Mouse (Mus musculus): ENCODE data around the gene Pih1d1. TPM values are rescaled to one million over a fixed set of nuclear protein-coding genes. Genes with fewer than 3 reads are reported as not detected.

Gene Pih1d1
- total and polyA plus RNA-seq, 3 experiments, result 33.8 to 48.1 (median 36.7) TPM

- H3K27ac ChIP-seq, result no peak overlapping the region
- no peak overlapping the region for H3K9ac ChIP-seq (ENCODE audit: low read depth, low read length)
- peaks cover 5% of the 10 kb centered on the region; the same call in 1 of the 2 replicates for H3K27me3 ChIP-seq (ENCODE audit: control insufficient read depth, insufficient read depth, low read length)
- 23% methylated on average over 8 of the region's 8 CpGs for WGBS
- intact Hi-C loops (cut with DNase I), result no loop called here
- no peak for TF ChIP-seq CTCF (IDR thresholded peaks at IDR 0.05)
- TF ChIP-seq EP300 (IDR thresholded peaks at IDR 0.05; ENCODE audit: insufficient read depth, low read depth, low read length), result no peak
- TF ChIP-seq POLR2A (IDR thresholded peaks at IDR 0.05; ENCODE audit: insufficient read depth, low read depth, low read length), result no peak
- no peaks in the 10 kb centered on the region for H3K79me2 ChIP-seq (replicated peaks; ENCODE audit: control insufficient read depth, insufficient read depth, low read length)
- DNase-seq, result no peak
- H3K4me3 ChIP-seq, result no peak overlapping the region
- H3K4me1 ChIP-seq (ENCODE audit: control insufficient read depth, insufficient read depth, low read length), result no peaks in the 10 kb centered on the region; the same call in 1 of the 2 replicates
- no peaks in the 10 kb centered on the region for H3K36me3 ChIP-seq (ENCODE audit: control insufficient read depth, insufficient read depth, low read length)
Measured at GRCm38 (mm10) chr7:45191803-45192363, 37.8 kb downstream of the Pih1d1 start.

GRCm38 (mm10) chr7:45192585-45193310 is 38.6 kb downstream of the Pih1d1 start:
- no peaks in the 10 kb centered on the region; the same call in 1 of the 2 replicates for H3K4me1 ChIP-seq (ENCODE audit: control insufficient read depth, insufficient read depth, low read length)
- no peak for DNase-seq
- intact Hi-C loops (cut with DNase I), result no loop called here
- no peak overlapping the region for H3K9ac ChIP-seq (ENCODE audit: low read depth, low read length)
- no peak overlapping the region for H3K4me3 ChIP-seq
- no peaks in the 10 kb centered on the region for H3K79me2 ChIP-seq (replicated peaks; ENCODE audit: control insufficient read depth, insufficient read depth, low read length)
- WGBS, result 80% methylated on average over 7 of the region's 7 CpGs
- TF ChIP-seq EP300 (IDR thresholded peaks at IDR 0.05; ENCODE audit: insufficient read depth, low read depth, low read length), result no peak
- no peak for TF ChIP-seq POLR2A (IDR thresholded peaks at IDR 0.05; ENCODE audit: insufficient read depth, low read depth, low read length)
- no peak for TF ChIP-seq CTCF (IDR thresholded peaks at IDR 0.05)
- 0 out of 2 replicates have a peak, but pooled peaks cover 3% of the 10 kb centered on the region for H3K27me3 ChIP-seq (ENCODE audit: control insufficient read depth, insufficient read depth, low read length)
- H3K27ac ChIP-seq, result no peak overlapping the region
- H3K36me3 ChIP-seq (ENCODE audit: control insufficient read depth, insufficient read depth, low read length), result no peaks in the 10 kb centered on the region

- no peak for DNase-seq
- no peak overlapping the region for H3K4me3 ChIP-seq
- intact Hi-C loops (cut with DNase I), result no loop called here
- H3K36me3 ChIP-seq (ENCODE audit: control insufficient read depth, insufficient read depth, low read length), result no peaks in the 10 kb centered on the region
- H3K9ac ChIP-seq (ENCODE audit: low read depth, low read length), result no peak overlapping the region
- 66% methylated on average over 5 of the region's 5 CpGs for WGBS
- no peak for TF ChIP-seq POLR2A (IDR thresholded peaks at IDR 0.05; ENCODE audit: insufficient read depth, low read depth, low read length)
- TF ChIP-seq EP300 (IDR thresholded peaks at IDR 0.05; ENCODE audit: insufficient read depth, low read depth, low read length), result no peak
- no peak for TF ChIP-seq CTCF (IDR thresholded peaks at IDR 0.05)
- H3K27ac ChIP-seq, result no peak overlapping the region
- 0 out of 2 replicates have a peak, but pooled peaks cover 3% of the 10 kb centered on the region for H3K27me3 ChIP-seq (ENCODE audit: control insufficient read depth, insufficient read depth, low read length)
- H3K79me2 ChIP-seq (replicated peaks; ENCODE audit: control insufficient read depth, insufficient read depth, low read length), result no peaks in the 10 kb centered on the region
- H3K4me1 ChIP-seq (ENCODE audit: control insufficient read depth, insufficient read depth, low read length), result no peaks in the 10 kb centered on the region; the same call in 1 of the 2 replicates
Measured at GRCm38 (mm10) chr7:45193406-45193805, 39.3 kb downstream of the Pih1d1 start.

DNA sequence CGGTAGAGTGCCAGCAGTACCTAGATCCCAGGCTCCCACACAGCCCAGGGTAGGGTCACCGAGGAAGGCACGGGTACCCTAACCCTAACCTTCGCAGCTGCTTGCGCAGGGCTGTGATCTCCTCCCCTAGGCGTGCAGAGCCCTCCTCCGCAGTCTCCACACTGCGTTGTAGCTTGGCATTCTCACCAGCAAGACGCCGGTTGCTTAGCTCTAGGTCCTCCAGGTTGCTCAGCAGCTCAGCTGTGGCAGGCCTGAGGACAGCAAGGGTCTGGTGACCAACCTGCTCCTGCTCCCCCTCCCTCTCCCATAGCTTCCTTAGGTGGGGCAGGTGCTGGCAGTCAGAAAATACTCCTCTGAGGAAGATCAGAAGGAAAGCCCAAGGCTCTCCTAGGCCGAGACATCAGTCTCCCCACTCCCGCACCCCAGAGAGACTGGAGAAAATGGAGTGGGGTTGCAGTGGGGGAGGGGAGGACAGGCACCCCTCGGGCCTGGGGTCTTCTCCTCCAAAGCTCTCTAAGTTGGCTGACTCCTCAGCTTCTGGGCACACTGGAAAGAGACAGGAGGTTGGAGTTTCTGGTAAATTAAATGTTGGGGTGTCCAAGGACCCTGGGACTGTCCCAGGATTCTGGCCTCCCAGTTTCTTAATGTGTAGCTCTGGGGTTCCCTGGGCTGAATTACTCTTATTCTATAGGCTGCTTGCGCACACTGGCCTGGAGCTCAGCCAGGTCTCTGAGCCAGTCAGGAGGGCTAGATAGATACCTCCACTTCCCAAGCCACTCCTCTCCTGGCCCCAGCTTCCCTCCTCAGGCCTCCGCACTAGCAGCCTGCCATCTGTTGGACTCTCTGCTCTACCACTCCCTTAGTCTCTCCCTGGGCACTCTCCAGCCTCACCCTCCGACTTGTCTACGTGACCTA is 40.0 kb downstream of the Pih1d1 start:
- Histone ChIP-seq H3K27me3 (ENCODE audit: control insufficient read depth, insufficient read depth, low read length) (no peaks in the 10 kb centered on the region), H3K4me1 (ENCODE audit: control insufficient read depth, insufficient read depth, low read length) (no peaks in the 10 kb centered on the region; the same call in 1 of the 2 replicates), H3K4me3 (no peak overlapping the region), H3K36me3 (ENCODE audit: control insufficient read depth, insufficient read depth, low read length) (no peaks in the 10 kb centered on the region), H3K79me2 (replicated peaks; ENCODE audit: control insufficient read depth, insufficient read depth, low read length) (no peaks in the 10 kb centered on the region), H3K9ac (ENCODE audit: low read depth, low read length) (no peak overlapping the region), H3K27ac (no peak overlapping the region)
- intact Hi-C loops (cut with DNase I), result no loop called here
- no peak for DNase-seq
- WGBS, result 73% methylated on average over 17 of the region's 17 CpGs
- no peak for TF ChIP-seq CTCF (IDR thresholded peaks at IDR 0.05)

DNA sequence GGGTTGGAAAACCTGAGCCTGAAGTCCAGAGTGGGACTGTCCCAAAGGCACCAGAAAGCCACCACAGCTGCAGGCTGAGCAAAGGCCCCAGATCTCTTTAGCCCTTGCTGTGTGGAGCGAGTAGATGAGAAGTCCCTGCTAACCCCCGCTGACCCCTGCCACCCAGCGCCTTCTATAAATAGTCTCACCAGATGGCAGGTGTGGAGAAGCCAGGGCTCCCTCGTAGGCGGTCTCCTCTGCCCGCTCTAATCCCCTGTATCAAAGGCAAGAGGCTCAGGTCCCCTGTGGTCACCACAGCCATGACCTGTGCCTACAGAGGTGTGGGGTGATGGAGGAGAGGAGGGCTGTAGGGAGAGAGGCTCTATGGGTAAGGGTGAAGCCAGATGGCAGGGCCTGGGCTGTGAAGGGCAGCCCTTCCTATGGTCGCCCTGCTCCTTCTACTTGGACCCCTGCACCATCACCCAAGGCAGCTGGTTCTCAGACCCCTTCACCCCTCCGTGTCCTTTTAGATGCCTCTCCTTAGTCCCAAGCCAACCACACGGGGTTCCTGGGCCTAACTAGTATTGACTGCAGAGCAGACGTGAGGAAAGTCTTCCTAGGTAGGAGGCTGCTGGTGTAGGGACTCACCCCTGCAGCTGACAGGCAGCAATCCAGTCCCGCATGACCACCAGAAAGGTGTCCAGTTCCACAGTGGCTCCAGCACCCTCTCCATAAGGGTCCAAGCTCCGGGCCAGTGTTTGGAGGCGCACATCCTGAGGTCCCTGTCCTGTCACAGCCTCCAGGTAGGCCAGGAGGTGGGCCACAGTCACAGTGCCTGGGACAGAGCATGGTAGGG is 41.5 kb downstream of the Pih1d1 start:
- H3K36me3 ChIP-seq (ENCODE audit: control insufficient read depth, insufficient read depth, low read length), result no peaks in the 10 kb centered on the region
- no peak for DNase-seq
- 64% methylated on average over 13 of the region's 13 CpGs for WGBS
- no peaks in the 10 kb centered on the region for H3K79me2 ChIP-seq (replicated peaks; ENCODE audit: control insufficient read depth, insufficient read depth, low read length)
- H3K27ac ChIP-seq, result no peak overlapping the region
- no peaks in the 10 kb centered on the region for H3K27me3 ChIP-seq (ENCODE audit: control insufficient read depth, insufficient read depth, low read length)
- no peak overlapping the region for H3K4me3 ChIP-seq
- no peak for TF ChIP-seq POLR2A (IDR thresholded peaks at IDR 0.05; ENCODE audit: insufficient read depth, low read depth, low read length)
- no peak for TF ChIP-seq CTCF (IDR thresholded peaks at IDR 0.05)
- no peak for TF ChIP-seq EP300 (IDR thresholded peaks at IDR 0.05; ENCODE audit: insufficient read depth, low read depth, low read length)
- intact Hi-C loops (cut with DNase I), result no loop called here
- no peaks in the 10 kb centered on the region; the same call in 1 of the 2 replicates for H3K4me1 ChIP-seq (ENCODE audit: control insufficient read depth, insufficient read depth, low read length)
- no peak overlapping the region for H3K9ac ChIP-seq (ENCODE audit: low read depth, low read length)

Measured in heart, adult 2 months (tissue).